In genomic region chr11:5846639-5847345, GRCm38 (mm10) we compare ENCODE assay signal across 10 mouse cellular contexts. TPM values are rescaled to one million over a fixed set of nuclear protein-coding genes. Genes with fewer than 3 reads are reported as not detected.
DNase-seq lines count a peak whose midpoint lies in the region; ATAC-seq and TF ChIP-seq lines count a peak whose summit lies in the region.
"Had no signal": no experiment of that assay in that cellular context is flagged by ENCODE, and none has a peak within 500 bp of the region (broad histone marks: within the 10 kb centered on the region; RNA-seq: fewer than 3 reads in every experiment).

No protein-coding gene starts in this region.

- no peak overlapping the region for H3K27ac ChIP-seq in kidney, embryonic 16.5 days (ENCODE audit: low read length)
- H3K27ac ChIP-seq in intestine, postnatal 0 days (ENCODE audit: low read depth, low read length): no peak overlapping the region
- H3K27ac ChIP-seq: midbrain, embryonic 15.5 days had no signal

- no peak overlapping the region for H3K4me3 ChIP-seq in kidney, embryonic 16.5 days (ENCODE audit: low read length)
- no peak overlapping the region for H3K4me3 ChIP-seq in intestine, postnatal 0 days (ENCODE audit: low read depth, low read length)
- H3K4me3 ChIP-seq: midbrain, embryonic 15.5 days had no signal

- ATAC-seq in kidney, embryonic 16.5 days (ENCODE audit: low FRiP score, low TSS enrichment): no peak
- peak; percentile 77 for ATAC-seq in intestine, postnatal 0 days
- ATAC-seq: midbrain, embryonic 15.5 days had no signal

- H3K36me3 ChIP-seq in kidney, embryonic 16.5 days (ENCODE audit: insufficient read depth, low read length): no peaks in the 10 kb centered on the region
- H3K36me3 ChIP-seq in intestine, postnatal 0 days (ENCODE audit: control insufficient read depth, insufficient read depth): no peaks in the 10 kb centered on the region
- H3K36me3 ChIP-seq: midbrain, embryonic 15.5 days had no signal

- H3K27me3 ChIP-seq in kidney, embryonic 16.5 days (ENCODE audit: insufficient read depth, low read length): no peaks in the 10 kb centered on the region
- no peaks in the 10 kb centered on the region for H3K27me3 ChIP-seq in intestine, postnatal 0 days (replicated peaks; ENCODE audit: control insufficient read depth, insufficient read depth, low read length)
- H3K27me3 ChIP-seq: midbrain, embryonic 15.5 days had no signal

- H3K9me3 ChIP-seq in kidney, embryonic 16.5 days (ENCODE audit: low read length): no peaks in the 10 kb centered on the region
- no peaks in the 10 kb centered on the region for H3K9me3 ChIP-seq in intestine, postnatal 0 days (ENCODE audit: control insufficient read depth)
- H3K9me3 ChIP-seq: midbrain, embryonic 15.5 days had no signal

- WGBS in kidney, embryonic 16.5 days: 54% methylated on average over 7 of the region's 7 CpGs
- WGBS in intestine, postnatal 0 days: 44% methylated on average over 7 of the region's 7 CpGs

- H3K4me2 ChIP-seq in kidney, embryonic 16.5 days (replicated peaks; ENCODE audit: low read depth, low read length): no peak overlapping the region
- H3K4me2 ChIP-seq in intestine, postnatal 0 days (replicated peaks; ENCODE audit: low read depth): no peak overlapping the region
- H3K4me2 ChIP-seq: midbrain, embryonic 15.5 days had no signal

- no peak overlapping the region for H3K9ac ChIP-seq in kidney, embryonic 16.5 days (replicated peaks; ENCODE audit: low read length)
- no peak overlapping the region for H3K9ac ChIP-seq in intestine, postnatal 0 days (ENCODE audit: low read depth, low read length)
- H3K9ac ChIP-seq: midbrain, embryonic 15.5 days had no signal

- TF ChIP-seq CTCF in intestine, postnatal 0 days (IDR thresholded peaks at IDR 0.05; ENCODE audit: low read depth): no peak

- peaks cover 11% of the 10 kb centered on the region for H3K4me1 ChIP-seq in kidney, embryonic 16.5 days (ENCODE audit: insufficient read depth, low read length)
- no peaks in the 10 kb centered on the region for H3K4me1 ChIP-seq in intestine, postnatal 0 days (replicated peaks; ENCODE audit: control insufficient read depth, insufficient read depth, low read length)
- H3K4me1 ChIP-seq: midbrain, embryonic 15.5 days had no signal

- DNase-seq in kidney, adult 11 months: peak; percentile 92
- peak; percentile 37 for DNase-seq in fat pad, adult 2 months (ENCODE audit: extremely low read depth, low read depth, low spot score)
- DNase-seq in lung, postnatal 4 days: peak; percentile 27 to 54
- DNase-seq in layer of hippocampus, postnatal 14 days (ENCODE audit: low spot score in 2 of 2): no peak
- DNase-seq in spleen, postnatal 10 days (ENCODE audit: low spot score in 2 of 2): no peak
- no peak for DNase-seq in embryo, embryonic 10 days (ENCODE audit: low spot score)

RNA-seq across cellular contexts. Expression of gene Polm, which starts 9.0 kb away (rescaled TPM):
- 9.8 and 11.4 TPM in 2 replicates for polyA plus RNA-seq in kidney, embryonic 16.5 days (2015; fragmentation: Nextera tagmentation; extraction: Ambion mirVana)
- 9.0 and 9.2 TPM in 2 replicates for polyA plus RNA-seq in intestine, postnatal 0 days (2015; fragmentation: Nextera tagmentation; extraction: Ambion mirVana)
- total RNA-seq in layer of hippocampus, postnatal 14 days (2021): 10 to 100 TPM; 12.0 to 13.7 TPM

RNA-seq across cellular contexts. Expression of gene Aebp1, which starts 15.0 kb away (rescaled TPM):
- 59.6 and 61.1 TPM in 2 replicates for polyA plus RNA-seq in kidney, embryonic 16.5 days (2015; fragmentation: Nextera tagmentation; extraction: Ambion mirVana)
- 15.0 and 15.8 TPM in 2 replicates for polyA plus RNA-seq in intestine, postnatal 0 days (2015; fragmentation: Nextera tagmentation; extraction: Ambion mirVana)
- 10 to 100 TPM in 1 of 2 experiments, 1 to 10 TPM in 1; 5.1 to 14.0 TPM for total RNA-seq in layer of hippocampus, postnatal 14 days (2021)

RNA-seq across cellular contexts. Expression of gene Pold2, which starts 31.3 kb away (rescaled TPM):
- 152 and 155 TPM in 2 replicates for polyA plus RNA-seq in kidney, embryonic 16.5 days (2015; fragmentation: Nextera tagmentation; extraction: Ambion mirVana)
- polyA plus RNA-seq in intestine, postnatal 0 days (2015; fragmentation: Nextera tagmentation; extraction: Ambion mirVana): 32.3 and 32.7 TPM in 2 replicates
- total RNA-seq in layer of hippocampus, postnatal 14 days (2021): 10 to 100 TPM; 24.8 to 26.7 TPM

RNA-seq across cellular contexts. Expression of gene Pgam2, which starts 43.3 kb away (rescaled TPM):
- polyA plus RNA-seq in kidney, embryonic 16.5 days (2015; fragmentation: Nextera tagmentation; extraction: Ambion mirVana): 33.0 and 42.8 TPM in 2 replicates
- polyA plus RNA-seq in intestine, postnatal 0 days (2015; fragmentation: Nextera tagmentation; extraction: Ambion mirVana): 9.9 and 10.1 TPM in 2 replicates
- total RNA-seq in layer of hippocampus, postnatal 14 days (2021): 10 to 100 TPM; 12.8 to 14.0 TPM

RNA-seq across cellular contexts. Expression of gene Myl7, which starts 51.8 kb away (rescaled TPM):
- 5.1 and 9.1 TPM in 2 replicates for polyA plus RNA-seq in kidney, embryonic 16.5 days (2015; fragmentation: Nextera tagmentation; extraction: Ambion mirVana)
- polyA plus RNA-seq in intestine, postnatal 0 days (2015; fragmentation: Nextera tagmentation; extraction: Ambion mirVana): 20.9 and 22.7 TPM in 2 replicates
- total RNA-seq in layer of hippocampus, postnatal 14 days (2021): not detected
- total RNA-seq: left cerebral cortex, postnatal 14 days had no signal
- polyA plus RNA-seq: midbrain, embryonic 15.5 days had no signal

Comparison
In these comparisons a context has a peak if more than half of its experiments do, and no peak if none do; other contexts are left out.
1. DNase-seq: peak in kidney, adult 11 months (single experiment), fat pad, adult 2 months (single experiment) and lung, postnatal 4 days (2 of 2); none in layer of hippocampus, postnatal 14 days (0 of 2), spleen, postnatal 10 days (0 of 2) and embryo, embryonic 10 days (single experiment).